Mouse (Mus musculus): ENCODE measurements around the gene Pus7l.

DNA sequence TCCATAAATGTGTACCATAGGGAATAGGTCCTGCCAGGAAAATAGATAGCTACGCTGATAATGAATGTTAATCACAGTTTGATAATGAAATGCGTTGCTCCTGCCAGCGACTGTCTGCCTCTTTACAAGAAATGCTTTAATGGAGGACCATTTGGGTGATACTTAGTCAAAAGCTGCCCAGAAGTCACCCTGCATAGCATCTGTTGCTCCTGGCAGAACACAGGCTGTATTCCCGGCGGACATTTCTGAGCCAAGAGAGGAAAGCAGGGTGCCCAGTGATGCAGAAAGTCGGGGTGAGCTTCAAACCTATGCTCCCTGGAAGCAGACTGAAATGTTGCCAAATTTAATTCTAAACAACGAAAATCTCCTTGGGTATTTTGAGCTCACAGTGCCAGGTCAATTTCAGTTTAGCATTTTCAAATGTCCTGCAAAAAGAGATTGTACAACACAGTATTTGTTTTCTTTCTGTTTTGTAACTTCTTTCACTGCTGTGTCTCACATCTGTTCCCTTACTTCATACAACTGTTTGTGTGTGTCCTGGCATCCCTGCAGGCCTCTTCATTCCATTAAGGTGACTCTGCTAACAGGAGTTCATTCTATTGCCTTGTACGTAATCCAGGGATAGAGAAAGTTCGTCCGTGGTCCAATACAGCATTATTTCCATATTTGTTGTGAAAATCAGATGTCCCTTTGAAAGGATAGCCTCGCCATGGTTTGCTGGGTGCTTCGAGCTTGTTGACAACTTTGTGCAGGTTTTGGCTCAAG, 39.7 kb downstream of the Pus7l start:
- TF ChIP-seq EP300 (IDR thresholded peaks at IDR 0.05; ENCODE audit: low read depth) (no peak), CTCF (IDR thresholded peaks at IDR 0.05; ENCODE audit: low read depth) (no peak)
